Mouse (Mus musculus) ZHBTc4 (cell line): ENCODE measurements around the gene Gm12216.

Experiments
- DNase-seq: peaks from one replicate; pipeline ENCODE4 v3.0.0-alpha.2; 2011; ENCODE audit warnings: low read depth, low spot score

Gene Gm12216

GRCm38 (mm10) chr11:53747985-53748384 is 111.1 kb downstream of the Gm12216 start:
- no peak for DNase-seq

- no peak for DNase-seq
Observed at GRCm38 (mm10) chr11:53745260-53745659, 113.8 kb downstream of the Gm12216 start.

- no peak for DNase-seq
Observed at GRCm38 (mm10) chr11:53742353-53742752, 116.7 kb downstream of the Gm12216 start.

- peak; percentile 82 for DNase-seq
Observed at GRCm38 (mm10) chr11:53737573-53737946, 121.5 kb downstream of the Gm12216 start.

GRCm38 (mm10) chr11:53736771-53737572 is 122.1 kb downstream of the Gm12216 start:
- peak; percentile 94 for DNase-seq

- DNase-seq = peak; percentile 92
Observed at GRCm38 (mm10) chr11:53735682-53736245, 123.3 kb downstream of the Gm12216 start.

- no peak for DNase-seq
Observed at GRCm38 (mm10) chr11:53734970-53735681, 123.9 kb downstream of the Gm12216 start.

- no peak for DNase-seq
Observed at GRCm38 (mm10) chr11:53734431-53734830, 124.6 kb downstream of the Gm12216 start.

- peak; percentile 49 for DNase-seq
Observed at GRCm38 (mm10) chr11:53733824-53734223, 125.2 kb downstream of the Gm12216 start.
